Mouse (Mus musculus): Measurements from ENCODE around the gene St6gal1. TPM values are rescaled to one million over a fixed set of nuclear protein-coding genes. Genes with fewer than 3 reads are reported as not detected.

The St6gal1 gene
- polyA plus RNA-seq, 1 experiment = 5.7 TPM

- H3ac ChIP-seq (ENCODE audit: control insufficient read depth, insufficient read length) = no peak overlapping the region
- no peaks in the 10 kb centered on the region for H3K36me3 ChIP-seq (ENCODE audit: control insufficient read depth, insufficient read depth)
- H3K79me2 ChIP-seq (ENCODE audit: control insufficient read depth, insufficient read depth) = no peaks in the 10 kb centered on the region
- H3K27me3 ChIP-seq (ENCODE audit: control insufficient read depth, insufficient read depth, insufficient read length) = no peaks in the 10 kb centered on the region
- TF ChIP-seq REST (IDR thresholded peaks at IDR 0.05; ENCODE audit: insufficient read depth, insufficient read length) = no peak
- H3K4me3 ChIP-seq = no peak overlapping the region
- peak overlapping the region; percentile 26 for H3K4me2 ChIP-seq (ENCODE audit: low read depth)
Observed at GRCm38 (mm10) chr16:23240950-23241259, 16.4 kb downstream of the St6gal1 start.

GRCm38 (mm10) chr16:23243726-23244425 lies 19.3 kb downstream of the St6gal1 start:
- no peak for TF ChIP-seq SRF (IDR thresholded peaks at IDR 0.05; ENCODE audit: control insufficient read depth, insufficient read length, low read depth)
- no peak for TF ChIP-seq POLR2AphosphoS2 (IDR thresholded peaks at IDR 0.05; ENCODE audit: insufficient read length, low read depth)
- TF ChIP-seq MYOG (IDR thresholded peaks at IDR 0.05; ENCODE audit: control insufficient read depth in 1 of 3, insufficient read depth in 1 of 3, insufficient read length in 2 of 3, low read depth in 2 of 3) = no peak
- TF ChIP-seq REST (IDR thresholded peaks at IDR 0.05; ENCODE audit: insufficient read depth, insufficient read length) = no peak
- TF ChIP-seq MAX (IDR thresholded peaks at IDR 0.05; ENCODE audit: low read depth) = no peak
- no peak for TF ChIP-seq E2F4 (IDR thresholded peaks at IDR 0.05; ENCODE audit: insufficient read depth)
- no peak for TF ChIP-seq CEBPB (IDR thresholded peaks at IDR 0.05; ENCODE audit: insufficient read depth, poor library complexity, severe bottlenecking)
- TF ChIP-seq MYOD1 (IDR thresholded peaks at IDR 0.05; ENCODE audit: control insufficient read depth in 1 of 3, insufficient read length in 2 of 3, low read depth in 2 of 3) = no peak
- no peak for TF ChIP-seq TCF12 (IDR thresholded peaks at IDR 0.05; ENCODE audit: insufficient read depth, poor library complexity, severe bottlenecking)
- TF ChIP-seq POLR2A (IDR thresholded peaks at IDR 0.05; ENCODE audit: insufficient read length, low read depth) = no peak
- TF ChIP-seq TCF3 (IDR thresholded peaks at IDR 0.05; ENCODE audit: insufficient read length, low read depth) = no peak
- no peak for TF ChIP-seq USF1 (IDR thresholded peaks at IDR 0.05; ENCODE audit: low read depth)
- no peaks in the 10 kb centered on the region for H3K36me3 ChIP-seq (ENCODE audit: control insufficient read depth, insufficient read depth)
- no peak overlapping the region for H3ac ChIP-seq (ENCODE audit: control insufficient read depth, insufficient read length)
- no peak overlapping the region for H3K4me3 ChIP-seq
- no peaks in the 10 kb centered on the region for H3K79me2 ChIP-seq (ENCODE audit: control insufficient read depth, insufficient read depth)
- no peak overlapping the region for H3K4me2 ChIP-seq (ENCODE audit: low read depth)
- no peaks in the 10 kb centered on the region for H3K27me3 ChIP-seq (ENCODE audit: control insufficient read depth, insufficient read depth, insufficient read length)

GRCm38 (mm10) chr16:23244486-23244885 lies 19.9 kb downstream of the St6gal1 start:
- no peaks in the 10 kb centered on the region for H3K27me3 ChIP-seq (ENCODE audit: control insufficient read depth, insufficient read depth, insufficient read length)
- H3ac ChIP-seq (ENCODE audit: control insufficient read depth, insufficient read length) = no peak overlapping the region
- H3K79me2 ChIP-seq (ENCODE audit: control insufficient read depth, insufficient read depth) = no peaks in the 10 kb centered on the region
- TF ChIP-seq TCF3 (IDR thresholded peaks at IDR 0.05; ENCODE audit: insufficient read length, low read depth) = no peak
- TF ChIP-seq MAX (IDR thresholded peaks at IDR 0.05; ENCODE audit: low read depth) = no peak
- no peak for TF ChIP-seq USF1 (IDR thresholded peaks at IDR 0.05; ENCODE audit: low read depth)
- TF ChIP-seq POLR2A (IDR thresholded peaks at IDR 0.05; ENCODE audit: insufficient read length, low read depth) = no peak
- TF ChIP-seq TCF12 (IDR thresholded peaks at IDR 0.05; ENCODE audit: insufficient read depth, poor library complexity, severe bottlenecking) = no peak
- no peak for TF ChIP-seq SRF (IDR thresholded peaks at IDR 0.05; ENCODE audit: control insufficient read depth, insufficient read length, low read depth)
- H3K4me2 ChIP-seq (ENCODE audit: low read depth) = no peak overlapping the region
- no peak overlapping the region for H3K4me3 ChIP-seq
- no peaks in the 10 kb centered on the region for H3K36me3 ChIP-seq (ENCODE audit: control insufficient read depth, insufficient read depth)

- H3K27me3 ChIP-seq (ENCODE audit: control insufficient read depth, insufficient read depth, insufficient read length) = no peaks in the 10 kb centered on the region
- TF ChIP-seq MYOD1 (IDR thresholded peaks at IDR 0.05; ENCODE audit: control insufficient read depth in 1 of 3, insufficient read length in 2 of 3, low read depth in 2 of 3) (no peak), TCF12 (IDR thresholded peaks at IDR 0.05; ENCODE audit: insufficient read depth, poor library complexity, severe bottlenecking) (no peak), MYOG (IDR thresholded peaks at IDR 0.05; ENCODE audit: control insufficient read depth in 1 of 3, insufficient read depth in 1 of 3, insufficient read length in 2 of 3, low read depth in 2 of 3) (no peak), POLR2A (IDR thresholded peaks at IDR 0.05; ENCODE audit: insufficient read length, low read depth) (no peak), USF1 (IDR thresholded peaks at IDR 0.05; ENCODE audit: low read depth) (no peak), MAX (IDR thresholded peaks at IDR 0.05; ENCODE audit: low read depth) (no peak)
- H3K4me3 ChIP-seq = no peak overlapping the region
Observed at GRCm38 (mm10) chr16:23249285-23249684, 24.7 kb downstream of the St6gal1 start.

GRCm38 (mm10) chr16:23249762-23250161 lies 25.2 kb downstream of the St6gal1 start:
- no peak overlapping the region for H3K4me3 ChIP-seq
- H3ac ChIP-seq (ENCODE audit: control insufficient read depth, insufficient read length) = no peak overlapping the region
- H3K36me3 ChIP-seq (ENCODE audit: control insufficient read depth, insufficient read depth) = no peaks in the 10 kb centered on the region
- TF ChIP-seq MYOG (IDR thresholded peaks at IDR 0.05; ENCODE audit: control insufficient read depth in 1 of 3, insufficient read depth in 1 of 3, insufficient read length in 2 of 3, low read depth in 2 of 3) = no peak
- TF ChIP-seq TCF12 (IDR thresholded peaks at IDR 0.05; ENCODE audit: insufficient read depth, poor library complexity, severe bottlenecking) = no peak
- TF ChIP-seq SRF (IDR thresholded peaks at IDR 0.05; ENCODE audit: control insufficient read depth, insufficient read length, low read depth) = no peak
- no peak for TF ChIP-seq E2F4 (IDR thresholded peaks at IDR 0.05; ENCODE audit: insufficient read depth)
- TF ChIP-seq USF1 (IDR thresholded peaks at IDR 0.05; ENCODE audit: low read depth) = no peak
- TF ChIP-seq POLR2A (IDR thresholded peaks at IDR 0.05; ENCODE audit: insufficient read length, low read depth) = no peak
- peak in 1 of 3 experiments; percentile 12 for TF ChIP-seq MYOD1 (IDR thresholded peaks at IDR 0.05; ENCODE audit: control insufficient read depth in 1 of 3, insufficient read length in 2 of 3, low read depth in 2 of 3)
- TF ChIP-seq TCF3 (IDR thresholded peaks at IDR 0.05; ENCODE audit: insufficient read length, low read depth) = no peak
- no peaks in the 10 kb centered on the region for H3K79me2 ChIP-seq (ENCODE audit: control insufficient read depth, insufficient read depth)
- H3K4me2 ChIP-seq (ENCODE audit: low read depth) = no peak overlapping the region
- H3K27me3 ChIP-seq (ENCODE audit: control insufficient read depth, insufficient read depth, insufficient read length) = no peaks in the 10 kb centered on the region

More at GRCm38 (mm10) chr16:23249285-23249684, 24.7 kb downstream of the St6gal1 start:
- Histone ChIP-seq H3K36me3 (ENCODE audit: control insufficient read depth, insufficient read depth) (no peaks in the 10 kb centered on the region), H3K79me2 (ENCODE audit: control insufficient read depth, insufficient read depth) (no peaks in the 10 kb centered on the region), H3ac (ENCODE audit: control insufficient read depth, insufficient read length) (no peak overlapping the region), H3K4me2 (ENCODE audit: low read depth) (no peak overlapping the region)
